Mouse (Mus musculus) left cerebral cortex, adult 9 months (tissue): ENCODE data around the gene 1700011M02Rik.
"Not testable (repeated sequence)": the region's sequence is repeated elsewhere in the genome, so short reads cannot be mapped to it uniquely, and the experiment has no call there.

Experiments used
- DNase-seq, 2 experiments: peaks; one replicate each; pipeline ENCODE4 v3.0.0; 2022; ENCODE audit warnings: low spot score in 2 of 2

The 1700011M02Rik gene

DNA sequence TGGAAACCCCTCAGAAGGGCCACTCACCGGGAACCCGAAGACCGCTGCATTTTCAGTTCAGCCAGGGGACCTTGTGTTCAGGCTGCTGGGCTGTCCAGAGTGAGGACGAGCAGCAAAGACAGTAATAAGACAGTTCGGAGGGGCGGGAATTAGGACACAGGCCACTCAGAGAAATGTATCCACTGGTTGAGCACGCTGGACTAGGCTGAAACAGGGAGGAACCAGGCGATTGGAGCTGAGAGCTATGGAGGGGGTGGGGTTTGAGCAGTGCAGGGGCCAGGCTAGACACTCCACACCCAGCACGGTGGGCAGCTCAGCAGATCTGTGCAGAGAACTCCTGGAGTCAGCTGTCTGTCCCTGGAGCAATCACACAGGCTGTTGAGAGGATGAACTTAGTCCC, at the start of gene 1700011M02Rik, which contains the start of gene Dmrtc1a:
Gene 1700011M02Rik, plus strand, starts transcription at position 319 of the 400 bp plus-strand sequence.
Gene Dmrtc1a, minus strand, starts transcription at position 101 of the 400 bp plus-strand sequence.
- not testable (repeated sequence) for DNase-seq

GRCm38 (mm10) chrX:102867871-102868270, 40.8 kb upstream of the 1700011M02Rik start, which contains the start of gene 1700031F05Rik:
Gene 1700031F05Rik (minus strand): TSS chrX:102867971.
- no peak for DNase-seq

- not testable (repeated sequence) for DNase-seq
Measured at GRCm38 (mm10) chrX:102914823-102915222, 6.1 kb downstream of the 1700011M02Rik start.

GRCm38 (mm10) chrX:102926707-102927106, 18.0 kb downstream of the 1700011M02Rik start:
- peak in 1 of 2 experiments; percentile 19 for DNase-seq

DNA sequence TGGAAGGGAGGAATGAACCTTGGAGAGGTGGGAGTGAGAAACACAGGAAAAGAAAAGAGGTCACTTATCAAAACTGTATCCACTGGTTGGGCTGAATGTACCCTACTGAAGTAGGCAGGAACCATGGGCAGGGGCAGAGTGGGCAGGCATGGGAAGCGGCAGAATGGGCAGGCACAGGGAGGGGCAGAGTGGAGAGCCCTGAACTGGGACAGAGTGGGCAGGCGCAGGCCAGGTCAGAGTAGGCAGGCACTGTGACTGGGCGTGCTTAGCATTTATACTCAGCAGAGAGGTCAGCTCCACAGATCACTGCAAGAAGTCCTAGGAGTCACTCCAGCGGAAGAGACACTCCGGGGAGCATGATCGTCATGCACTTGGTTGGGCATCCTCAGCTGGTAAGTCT, 19.4 kb downstream of the 1700011M02Rik start, which contains the start of gene 1700018G05Rik:
Gene 1700018G05Rik, plus strand, starts transcription at position 301 of the 400 bp plus-strand sequence.
- not testable (repeated sequence) for DNase-seq

DNA sequence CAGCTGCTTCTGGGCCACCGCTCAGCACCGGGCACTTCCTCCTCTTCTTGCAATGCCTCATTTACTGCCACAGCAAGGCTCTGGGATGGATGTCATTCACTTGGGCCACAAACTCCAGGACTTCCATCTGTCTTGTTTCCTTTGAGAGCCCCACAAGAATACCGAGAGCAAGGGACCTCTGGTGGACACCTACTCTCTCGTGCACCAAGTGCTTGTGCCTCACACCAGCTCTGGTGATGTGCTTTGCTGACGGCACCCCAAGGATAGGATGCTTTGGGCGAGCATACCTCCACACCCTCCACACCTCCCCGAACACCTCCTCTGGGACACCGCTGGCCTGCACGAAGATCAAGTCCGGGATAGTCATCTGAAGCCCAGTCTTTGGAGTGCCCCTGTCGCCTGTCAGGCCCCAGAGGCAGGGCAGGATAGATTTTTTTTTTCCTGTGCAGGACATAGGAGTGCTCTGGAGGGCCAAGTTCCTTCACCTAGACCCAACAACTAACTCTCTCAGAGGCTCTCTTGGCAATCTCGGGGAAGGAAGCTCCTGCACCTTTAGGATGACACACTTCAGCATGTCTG, 24.4 kb downstream of the 1700011M02Rik start:
- DNase-seq: no peak

- DNase-seq: peak in 1 of 2 experiments; percentile 50
Measured at GRCm38 (mm10) chrX:102933571-102934394, 25.1 kb downstream of the 1700011M02Rik start.

- DNase-seq: no peak
Measured at GRCm38 (mm10) chrX:102934395-102934764, 25.7 kb downstream of the 1700011M02Rik start.

GRCm38 (mm10) chrX:102936743-102937142, 28.0 kb downstream of the 1700011M02Rik start:
- no peak for DNase-seq

GRCm38 (mm10) chrX:102950136-102950535, 41.4 kb downstream of the 1700011M02Rik start:
- peak in 1 of 2 experiments; percentile 28 for DNase-seq

DNA sequence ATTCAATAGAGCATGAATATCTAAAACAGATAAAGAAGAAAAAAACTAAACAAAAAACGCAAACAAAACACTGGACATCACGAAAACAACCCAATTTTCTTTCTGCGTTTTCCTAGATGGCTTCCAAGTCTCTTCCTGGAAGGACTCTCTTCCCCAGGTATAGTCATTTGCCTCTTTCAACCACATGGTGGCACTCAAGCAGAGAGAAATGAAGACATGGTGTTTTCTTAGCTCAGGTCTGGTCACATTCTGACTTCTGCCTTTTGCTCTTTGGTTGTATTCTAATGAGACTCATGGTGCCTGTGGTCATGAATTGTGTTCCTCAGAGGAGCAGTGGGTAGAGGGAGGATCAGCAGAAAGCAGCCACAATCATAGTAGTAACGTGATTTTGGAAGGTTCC, 50.2 kb downstream of the 1700011M02Rik start:
- peak in 1 of 2 experiments; percentile 29 for DNase-seq
